Mouse (Mus musculus): Measurements from ENCODE around the gene Eri3. TPM values are rescaled to one million over a fixed set of nuclear protein-coding genes. Genes with fewer than 3 reads are reported as not detected.

The Eri3 gene
- polyA plus RNA-seq, 1 experiment = 141 TPM

GRCm38 (mm10) chr4:117654016-117654702, 104.0 kb downstream of the Eri3 start:
- H3K27ac ChIP-seq (ENCODE audit: insufficient read depth, low read length) = no peak overlapping the region
- no peak for DNase-seq
- no peaks in the 10 kb centered on the region for H3K27me3 ChIP-seq (ENCODE audit: control insufficient read depth, insufficient read depth, low read length)
- no peak overlapping the region for H3K4me3 ChIP-seq (replicated peaks; ENCODE audit: insufficient read depth, low read depth, low read length)
- peaks cover 25% of the 10 kb centered on the region for H3K4me1 ChIP-seq (ENCODE audit: control insufficient read depth, insufficient read depth, low read length)
- TF ChIP-seq CTCF (IDR thresholded peaks at IDR 0.05; ENCODE audit: borderline replicate concordance, insufficient read depth, low read depth, low read length) (no peak), POLR2A (IDR thresholded peaks at IDR 0.05; ENCODE audit: borderline replicate concordance, insufficient read depth, low read length) (no peak)
- WGBS = 20% methylated on average over 10 of the region's 10 CpGs

GRCm38 (mm10) chr4:117654703-117655499, 104.7 kb downstream of the Eri3 start:
- H3K4me3 ChIP-seq (replicated peaks; ENCODE audit: insufficient read depth, low read depth, low read length) = no peak overlapping the region
- no peaks in the 10 kb centered on the region for H3K27me3 ChIP-seq (ENCODE audit: control insufficient read depth, insufficient read depth, low read length)
- peaks cover 25% of the 10 kb centered on the region for H3K4me1 ChIP-seq (ENCODE audit: control insufficient read depth, insufficient read depth, low read length)
- TF ChIP-seq CTCF (IDR thresholded peaks at IDR 0.05; ENCODE audit: borderline replicate concordance, insufficient read depth, low read depth, low read length) (no peak), POLR2A (IDR thresholded peaks at IDR 0.05; ENCODE audit: borderline replicate concordance, insufficient read depth, low read length) (no peak)
- 65% methylated on average over 9 of the region's 9 CpGs for WGBS
- no peak overlapping the region for H3K27ac ChIP-seq (ENCODE audit: insufficient read depth, low read length)
- no peak for DNase-seq

GRCm38 (mm10) chr4:117655500-117655863, 105.3 kb downstream of the Eri3 start:
- H3K27ac ChIP-seq (ENCODE audit: insufficient read depth, low read length) = no peak overlapping the region
- no peak for TF ChIP-seq POLR2A (IDR thresholded peaks at IDR 0.05; ENCODE audit: borderline replicate concordance, insufficient read depth, low read length)
- TF ChIP-seq CTCF (IDR thresholded peaks at IDR 0.05; ENCODE audit: borderline replicate concordance, insufficient read depth, low read depth, low read length) = no peak
- H3K4me3 ChIP-seq (replicated peaks; ENCODE audit: insufficient read depth, low read depth, low read length) = no peak overlapping the region
- no peak for DNase-seq
- peaks cover 25% of the 10 kb centered on the region for H3K4me1 ChIP-seq (ENCODE audit: control insufficient read depth, insufficient read depth, low read length)
- H3K27me3 ChIP-seq (ENCODE audit: control insufficient read depth, insufficient read depth, low read length) = no peaks in the 10 kb centered on the region
- 89% methylated on average over 5 of the region's 5 CpGs for WGBS

GRCm38 (mm10) chr4:117656961-117657360, 106.8 kb downstream of the Eri3 start:
- TF ChIP-seq POLR2A (IDR thresholded peaks at IDR 0.05; ENCODE audit: borderline replicate concordance, insufficient read depth, low read length) (no peak), CTCF (IDR thresholded peaks at IDR 0.05; ENCODE audit: borderline replicate concordance, insufficient read depth, low read depth, low read length) (no peak)
- DNase-seq = no peak
- Histone ChIP-seq H3K27me3 (ENCODE audit: control insufficient read depth, insufficient read depth, low read length) (no peaks in the 10 kb centered on the region), H3K27ac (ENCODE audit: insufficient read depth, low read length) (no peak overlapping the region), H3K4me1 (ENCODE audit: control insufficient read depth, insufficient read depth, low read length) (peaks cover 20% of the 10 kb centered on the region), H3K4me3 (replicated peaks; ENCODE audit: insufficient read depth, low read depth, low read length) (no peak overlapping the region)
- 75% methylated on average over 6 of the region's 6 CpGs for WGBS

GRCm38 (mm10) chr4:117657646-117658045, 107.5 kb downstream of the Eri3 start:
- TF ChIP-seq CTCF (IDR thresholded peaks at IDR 0.05; ENCODE audit: borderline replicate concordance, insufficient read depth, low read depth, low read length) (no peak), POLR2A (IDR thresholded peaks at IDR 0.05; ENCODE audit: borderline replicate concordance, insufficient read depth, low read length) (no peak)
- Histone ChIP-seq H3K27ac (ENCODE audit: insufficient read depth, low read length) (no peak overlapping the region), H3K4me1 (ENCODE audit: control insufficient read depth, insufficient read depth, low read length) (peaks cover 18% of the 10 kb centered on the region), H3K27me3 (ENCODE audit: control insufficient read depth, insufficient read depth, low read length) (no peaks in the 10 kb centered on the region), H3K4me3 (replicated peaks; ENCODE audit: insufficient read depth, low read depth, low read length) (no peak overlapping the region)
- DNase-seq = no peak
- 64% methylated on average over 4 of the region's 4 CpGs for WGBS

GRCm38 (mm10) chr4:117658582-117659444, 108.6 kb downstream of the Eri3 start:
- WGBS = 81% methylated on average over 14 of the region's 14 CpGs
- TF ChIP-seq POLR2A (IDR thresholded peaks at IDR 0.05; ENCODE audit: borderline replicate concordance, insufficient read depth, low read length) (no peak), CTCF (IDR thresholded peaks at IDR 0.05; ENCODE audit: borderline replicate concordance, insufficient read depth, low read depth, low read length) (no peak)
- no peak for DNase-seq
- peaks cover 18% of the 10 kb centered on the region for H3K4me1 ChIP-seq (ENCODE audit: control insufficient read depth, insufficient read depth, low read length)
- no peak overlapping the region for H3K27ac ChIP-seq (ENCODE audit: insufficient read depth, low read length)
- no peaks in the 10 kb centered on the region for H3K27me3 ChIP-seq (ENCODE audit: control insufficient read depth, insufficient read depth, low read length)
- no peak overlapping the region for H3K4me3 ChIP-seq (replicated peaks; ENCODE audit: insufficient read depth, low read depth, low read length)

- Histone ChIP-seq H3K27me3 (ENCODE audit: control insufficient read depth, insufficient read depth, low read length) (no peaks in the 10 kb centered on the region), H3K27ac (ENCODE audit: insufficient read depth, low read length) (no peak overlapping the region), H3K4me3 (replicated peaks; ENCODE audit: insufficient read depth, low read depth, low read length) (no peak overlapping the region), H3K4me1 (ENCODE audit: control insufficient read depth, insufficient read depth, low read length) (peaks cover 7% of the 10 kb centered on the region)
- DNase-seq = no peak
- 96% methylated on average over 5 of the region's 5 CpGs for WGBS
- TF ChIP-seq CTCF (IDR thresholded peaks at IDR 0.05; ENCODE audit: borderline replicate concordance, insufficient read depth, low read depth, low read length) (no peak), POLR2A (IDR thresholded peaks at IDR 0.05; ENCODE audit: borderline replicate concordance, insufficient read depth, low read length) (no peak)
These were observed 109.8 kb downstream of the Eri3 start for GRCm38 (mm10) chr4:117660001-117660400.

All from cerebellum, adult 2 months (tissue).